Mouse (Mus musculus): Measurements from ENCODE around the gene Brd1.

DNA sequence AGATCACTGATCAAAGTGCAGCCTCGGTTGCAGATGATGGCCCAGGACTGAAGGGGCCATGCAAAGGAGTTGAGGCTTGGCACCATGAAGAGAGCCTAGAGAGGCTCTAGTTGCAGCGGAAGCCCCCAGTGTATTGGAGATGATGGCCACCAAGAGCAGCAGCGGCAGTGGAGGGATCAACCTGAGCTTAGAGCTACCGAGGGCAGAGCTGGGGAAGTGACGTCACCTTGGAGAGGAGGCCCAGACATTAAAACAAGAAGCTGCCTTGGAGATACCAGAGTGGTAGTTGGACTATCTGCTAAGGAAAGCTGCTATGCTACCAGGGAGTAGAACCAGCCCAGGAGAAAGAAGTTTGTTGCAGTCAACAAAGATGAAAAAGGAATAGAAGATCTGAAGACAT lies 24.2 kb downstream of the Brd1 start:
- TF ChIP-seq CTCF (IDR thresholded peaks at IDR 0.05; ENCODE audit: borderline replicate concordance, insufficient read depth, low read depth, low read length) = no peak
- TF ChIP-seq POLR2A (IDR thresholded peaks at IDR 0.05; ENCODE audit: borderline replicate concordance, insufficient read depth, low read length) = no peak

All from cerebellum, adult 2 months (tissue).